Mouse (Mus musculus) forebrain, postnatal 0 days (tissue): Measurements from ENCODE around the gene Gm8947. TPM values are rescaled to one million over a fixed set of nuclear protein-coding genes. Genes with fewer than 3 reads are reported as not detected.
A peak's percentile ranks its signal among the peaks of the same experiment; 100 is the strongest.
"Not testable (repeated sequence)": the region's sequence is repeated elsewhere in the genome, so short reads cannot be mapped to it uniquely, and the experiment has no call there.

Experiments
- ATAC-seq: fragments of 200-750 bp; cut with Nextera tagmentation; 2 replicates; pipeline ENCODE4 v1.8.0; 2017; ENCODE audit warnings: mild to moderate bottlenecking, moderate library complexity
- DNase-seq: peaks from one replicate; pipeline ENCODE4 v3.0.0-alpha.2; 2015
- H3K27ac ChIP-seq: fragments of 300-500 bp; sonication (generic); 2 replicates; pipeline ENCODE4 v1.5.1; 2014; ENCODE audit warnings: low read depth, mild to moderate bottlenecking, antibody characterized with exemption, low read length, moderate library complexity, mixed read lengths
- H3K27me3 ChIP-seq: fragments of 300-500 bp; sonication (generic); 2 replicates; pipeline ENCODE4 v1.6.1; 2014; ENCODE audit warnings: mild to moderate bottlenecking, low read length, mixed read lengths; ENCODE audit not compliant: insufficient read depth
- H3K36me3 ChIP-seq: fragments of 300-500 bp; sonication (generic); 2 replicates; pipeline ENCODE4 v1.6.1; 2014; ENCODE audit warnings: mild to moderate bottlenecking, moderate library complexity; ENCODE audit not compliant: insufficient read depth
- H3K4me1 ChIP-seq: fragments of 300-500 bp; sonication (generic); 2 replicates; pipeline ENCODE4 v1.6.1; 2014; ENCODE audit warnings: antibody characterized with exemption; ENCODE audit not compliant: insufficient read depth
- H3K4me2 ChIP-seq: fragments of 300-500 bp; sonication (generic); 2 replicates; pipeline ENCODE4 v1.6.1; 2014; ENCODE audit warnings: low read depth, mild to moderate bottlenecking, moderate library complexity
- H3K4me3 ChIP-seq: fragments of 300-500 bp; sonication (generic); 2 replicates; pipeline ENCODE4 v1.5.1; 2014; ENCODE audit warnings: low read depth, low read length, mixed read lengths
- H3K9ac ChIP-seq: fragments of 300-500 bp; sonication (generic); 2 replicates; pipeline ENCODE4 v1.6.1; 2014; ENCODE audit warnings: mild to moderate bottlenecking
- H3K9me3 ChIP-seq: fragments of 300-500 bp; sonication (generic); 2 replicates; pipeline ENCODE4 v1.6.1; 2016; ENCODE audit warnings: low read length
- CTCF ChIP-seq: sonication (generic); IDR thresholded peaks from 2 replicates; pipeline ENCODE4 v1.5.1; 2016; ENCODE audit warnings: antibody characterized with exemption, control low read depth, low read depth
- WGBS: fragments of 180-500 bp; shearing (Covaris S2); extraction: QIAGEN DNeasy Blood & Tissue Kit; methylation state at CpG from one replicate; pipeline ENCODE4 v1.1.7; 2014; 5-methylcytosine and 5-hydroxymethylcytosine counted together
- polyA plus RNA-seq: library from polyadenylated mRNA; unstranded; fragments of >200 nt; fragmentation: Nextera tagmentation; extraction: Ambion mirVana; gene quantifications from 2 replicates; pipeline ENCODE4 v1.2.1, GENCODE M21; 2015
- total RNA-seq: library from RNA; depleted of rRNA; stranded (reverse); fragments of >200 nt; gene quantifications from 2 replicates; pipeline ENCODE4 v1.2.3, GENCODE M21; 2014

Gm8947 gene
- total and polyA plus RNA-seq, 2 experiments from 2014 or later = not detected

- H3K36me3 ChIP-seq = no peaks in the 10 kb centered on the region
- no peaks in the 10 kb centered on the region for H3K9me3 ChIP-seq
- DNase-seq (no peak), ATAC-seq (no peak)
- no peak for TF ChIP-seq CTCF
- H3K27me3 ChIP-seq = no peaks in the 10 kb centered on the region
- H3K4me2 ChIP-seq = no peak overlapping the region
- H3K4me1 ChIP-seq = no peaks in the 10 kb centered on the region; the same call in 1 of the 2 replicates
- 59% methylated on average over 3 of the region's 3 CpGs for WGBS
- H3K9ac ChIP-seq = no peak overlapping the region
- no peak overlapping the region for H3K4me3 ChIP-seq
- no peak overlapping the region for H3K27ac ChIP-seq
These were observed 23.5 kb upstream of the Gm8947 start for GRCm38 (mm10) chr1:151168637-151169036.

- no peaks in the 10 kb centered on the region for H3K9me3 ChIP-seq
- WGBS = 64% methylated on average over 2 of the region's 2 CpGs
These were observed 20.4 kb upstream of the Gm8947 start for GRCm38 (mm10) chr1:151171572-151172461.

GRCm38 (mm10) chr1:151177030-151177936, 14.9 kb upstream of the Gm8947 start:
- Histone ChIP-seq H3K4me3 (peak overlapping the region; percentile 9; the same call in 1 of the 2 replicates), H3K4me2 (peak overlapping the region; percentile 26), H3K36me3 (no peaks in the 10 kb centered on the region), H3K4me1 (no peaks in the 10 kb centered on the region), H3K9me3 (no peaks in the 10 kb centered on the region), H3K9ac (no peak overlapping the region), H3K27me3 (no peaks in the 10 kb centered on the region), H3K27ac (no peak overlapping the region)
- 9% methylated on average over 10 of the region's 10 CpGs for WGBS
- ATAC-seq (peak; percentile 74), DNase-seq (no peak)
- no peak for TF ChIP-seq CTCF

More at GRCm38 (mm10) chr1:151171572-151172461, 20.4 kb upstream of the Gm8947 start:
- Histone ChIP-seq H3K4me1 (no peaks in the 10 kb centered on the region), H3K36me3 (no peaks in the 10 kb centered on the region), H3K4me2 (no peak overlapping the region), H3K4me3 (no peak overlapping the region), H3K27me3 (no peaks in the 10 kb centered on the region), H3K9ac (no peak overlapping the region), H3K27ac (peak overlapping the region; percentile 35; the same call in 1 of the 2 replicates)
- DNase-seq (no peak), ATAC-seq (peak; percentile 62)
- TF ChIP-seq CTCF = no peak

GRCm38 (mm10) chr1:151177937-151178271, 14.3 kb upstream of the Gm8947 start:
- no peak for ATAC-seq
- no peak overlapping the region for H3K9ac ChIP-seq
- no peak for DNase-seq

GRCm38 (mm10) chr1:151178505-151179083, 13.6 kb upstream of the Gm8947 start:
- H3K4me3 ChIP-seq = no peak overlapping the region
- no peak overlapping the region for H3K4me2 ChIP-seq
- H3K36me3 ChIP-seq = no peaks in the 10 kb centered on the region
- TF ChIP-seq CTCF = no peak
- H3K9me3 ChIP-seq = no peaks in the 10 kb centered on the region
- H3K27me3 ChIP-seq = no peaks in the 10 kb centered on the region
- 37% methylated on average over 2 of the region's 2 CpGs for WGBS
- no peak overlapping the region for H3K9ac ChIP-seq
- H3K4me1 ChIP-seq = no peaks in the 10 kb centered on the region
- no peak overlapping the region for H3K27ac ChIP-seq
- ATAC-seq = no peak
- DNase-seq = no peak

More at GRCm38 (mm10) chr1:151177937-151178271, 14.3 kb upstream of the Gm8947 start:
- WGBS = 14% methylated on average over 4 of the region's 4 CpGs
- Histone ChIP-seq H3K4me1 (no peaks in the 10 kb centered on the region), H3K36me3 (no peaks in the 10 kb centered on the region), H3K4me3 (peak overlapping the region; percentile 9; the same call in 1 of the 2 replicates), H3K27me3 (no peaks in the 10 kb centered on the region), H3K9me3 (no peaks in the 10 kb centered on the region), H3K27ac (no peak overlapping the region), H3K4me2 (peak overlapping the region; percentile 26)
- TF ChIP-seq CTCF = no peak

GRCm38 (mm10) chr1:151180167-151180566, 12.0 kb upstream of the Gm8947 start:
- DNase-seq = no peak
- H3K4me1 ChIP-seq = no peaks in the 10 kb centered on the region
- 85% methylated on average over 2 of the region's 2 CpGs for WGBS
- no peaks in the 10 kb centered on the region for H3K9me3 ChIP-seq
- no peak for ATAC-seq
- no peak for TF ChIP-seq CTCF
- no peaks in the 10 kb centered on the region for H3K27me3 ChIP-seq
- H3K9ac ChIP-seq = no peak overlapping the region
- H3K4me2 ChIP-seq = no peak overlapping the region
- no peak overlapping the region for H3K27ac ChIP-seq
- no peaks in the 10 kb centered on the region for H3K36me3 ChIP-seq
- H3K4me3 ChIP-seq = no peak overlapping the region

GRCm38 (mm10) chr1:151182266-151182665, 9.9 kb upstream of the Gm8947 start, which contains the start of gene Gm47985:
TSS of gene Gm47985 (plus strand) at chr1:151182537.
- not testable (repeated sequence) for H3K4me3 ChIP-seq, H3K9ac ChIP-seq, H3K4me1 ChIP-seq, H3K9me3 ChIP-seq, H3K27me3 ChIP-seq, DNase-seq, H3K36me3 ChIP-seq, H3K4me2 ChIP-seq, H3K27ac ChIP-seq, ATAC-seq
- no CpG with 5 or more reads among the region's 7 CpGs for WGBS

GRCm38 (mm10) chr1:151186186-151186585, 6.0 kb upstream of the Gm8947 start:
- not testable (repeated sequence) for DNase-seq, ATAC-seq
- 72% methylated on average over 3 of the region's 3 CpGs for WGBS

GRCm38 (mm10) chr1:151186879-151187424, 5.2 kb upstream of the Gm8947 start:
- H3K9ac ChIP-seq, H3K4me3 ChIP-seq, H3K4me2 ChIP-seq, DNase-seq, H3K27ac ChIP-seq, H3K4me1 ChIP-seq, ATAC-seq, H3K36me3 ChIP-seq, H3K9me3 ChIP-seq, H3K27me3 ChIP-seq: not testable (repeated sequence)
- WGBS = 84% methylated on average over 4 of the region's 4 CpGs

More at GRCm38 (mm10) chr1:151186186-151186585, 6.0 kb upstream of the Gm8947 start:
- not testable (repeated sequence) for H3K36me3 ChIP-seq, H3K4me2 ChIP-seq, H3K9me3 ChIP-seq, H3K4me1 ChIP-seq, H3K4me3 ChIP-seq, H3K27me3 ChIP-seq, H3K9ac ChIP-seq, H3K27ac ChIP-seq
